ENCODE assay signal across 8 mouse cellular contexts in genomic region chr4:126103590-126104068, GRCm38 (mm10). TPM values are rescaled to one million over a fixed set of nuclear protein-coding genes. Genes with fewer than 3 reads are reported as not detected.
A peak's percentile ranks its signal among the peaks of the same experiment; 100 is the strongest.
DNase-seq lines count a peak whose midpoint lies in the region; ATAC-seq and TF ChIP-seq lines count a peak whose summit lies in the region.

Gene Stk40 (plus strand): TSS chr4:126103957.

- DNase-seq in ZHBTc4 (ENCODE audit: low read depth, low spot score): peak; percentile 99
- DNase-seq in gastrocnemius, adult 2 months: peak; percentile 97
- peak; percentile 99 for DNase-seq in hindbrain, postnatal 0 days (ENCODE audit: low spot score)
- peak; percentile 94 to 95 for DNase-seq in left cerebral cortex, adult 2 months (ENCODE audit: extremely low spot score in 1 of 2, low spot score in 2 of 2)
- DNase-seq in right cerebral cortex, adult 2 months (ENCODE audit: low spot score in 2 of 2): peak; percentile 92 to 95
- peak; percentile 95 for DNase-seq in urinary bladder, postnatal 14 days (ENCODE audit: low spot score)

- H3K36me3 ChIP-seq in hindbrain, postnatal 0 days (ENCODE audit: insufficient read depth, low read length): no peaks in the 10 kb centered on the region; the same call in 1 of the 2 replicates

- H3K9ac ChIP-seq in hindbrain, postnatal 0 days (replicated peaks; ENCODE audit: low read length): peak within 1 kb of the TSS; percentile 80

- WGBS in hindbrain, postnatal 0 days: under 1% methylated on average over 34 of the region's 34 CpGs

- intact Hi-C loops in gastrocnemius, adult 2 months (cut with DNase I): no loop called here
- intact Hi-C loops in left cerebral cortex, adult 2 months (cut with DNase I): loop anchor here (5.0 kb wide), 1 partner anchor 149 kb away; no protein-coding TSS in a partner anchor

- TF ChIP-seq CTCF in gastrocnemius, adult 2 months (IDR thresholded peaks at IDR 0.05): peak; percentile 68
- TF ChIP-seq CTCF in hindbrain, postnatal 0 days (IDR thresholded peaks at IDR 0.05; ENCODE audit: low read depth): peak; percentile 74
- peak; percentile 77 for TF ChIP-seq CTCF in left cerebral cortex, adult 2 months (IDR thresholded peaks at IDR 0.05)

- peak within 1 kb of the TSS; percentile 86 for H3K4me3 ChIP-seq in gastrocnemius, adult 2 months
- peak within 1 kb of the TSS; percentile 93 for H3K4me3 ChIP-seq in hindbrain, postnatal 0 days (ENCODE audit: low read length)
- H3K4me3 ChIP-seq in left cerebral cortex, adult 2 months: peak within 1 kb of the TSS; percentile 99

- peaks cover 44% of the 10 kb centered on the region for H3K4me1 ChIP-seq in hindbrain, postnatal 0 days (ENCODE audit: insufficient read depth, low read length)

- H3K9me3 ChIP-seq in hindbrain, postnatal 0 days (ENCODE audit: low read length): no peaks in the 10 kb centered on the region

- H3K4me2 ChIP-seq in hindbrain, postnatal 0 days (ENCODE audit: low read depth, low read length): peak within 1 kb of the TSS; percentile 99

- no peaks in the 10 kb centered on the region for H3K27me3 ChIP-seq in hindbrain, postnatal 0 days (ENCODE audit: insufficient read depth, low read length)

- peak within 1 kb of the TSS; percentile 97 for H3K27ac ChIP-seq in gastrocnemius, adult 2 months
- H3K27ac ChIP-seq in hindbrain, postnatal 0 days: peak within 1 kb of the TSS; percentile 94
- peak within 1 kb of the TSS; percentile 95 for H3K27ac ChIP-seq in left cerebral cortex, adult 2 months

- ATAC-seq in common myeloid progenitor, adult 5-6 weeks (replicated peaks; ENCODE audit: low read depth, poor library complexity, severe bottlenecking): peak; percentile 82
- peak; percentile 97 for ATAC-seq in hindbrain, postnatal 0 days
- peak; percentile 81 for ATAC-seq in megakaryocyte, adult 5-6 weeks (ENCODE audit: poor library complexity, severe bottlenecking)

RNA-seq across cellular contexts. Expression of gene Stk40, which starts in this region (rescaled TPM):
- 10.6 and 11.7 TPM in 2 replicates for total RNA-seq in common myeloid progenitor, adult 5-6 weeks (2017)
- 100 to 1,000 TPM; 102 to 108 TPM for total RNA-seq in gastrocnemius, adult 2 months (2021)
- 19.9 and 23.3 TPM in 2 replicates for total RNA-seq in hindbrain, postnatal 0 days (2014; rRNA removed)
- polyA plus RNA-seq in hindbrain, postnatal 0 days (2015; fragmentation: Nextera tagmentation; extraction: Ambion mirVana): 17.6 and 19.7 TPM in 2 replicates
- 10 to 100 TPM; 39.8 to 56.4 TPM for total RNA-seq in left cerebral cortex, adult 2 months (2021)
- total RNA-seq in megakaryocyte, adult 5-6 weeks (2015): 20.8 and 21.4 TPM in 2 replicates
- 22.5 and 32.8 TPM in 2 replicates for total RNA-seq in megakaryocyte, adult 5-6 weeks (2017)

Comparison
In these comparisons a context has a peak if more than half of its experiments do, and no peak if none do; other contexts are left out.
1. Peak in every context shown above with its lines: DNase-seq, ATAC-seq, H3K4me3 ChIP-seq and H3K27ac ChIP-seq.